Comparison of ENCODE assay signal across 7 mouse cellular contexts in the genomic region with DNA sequence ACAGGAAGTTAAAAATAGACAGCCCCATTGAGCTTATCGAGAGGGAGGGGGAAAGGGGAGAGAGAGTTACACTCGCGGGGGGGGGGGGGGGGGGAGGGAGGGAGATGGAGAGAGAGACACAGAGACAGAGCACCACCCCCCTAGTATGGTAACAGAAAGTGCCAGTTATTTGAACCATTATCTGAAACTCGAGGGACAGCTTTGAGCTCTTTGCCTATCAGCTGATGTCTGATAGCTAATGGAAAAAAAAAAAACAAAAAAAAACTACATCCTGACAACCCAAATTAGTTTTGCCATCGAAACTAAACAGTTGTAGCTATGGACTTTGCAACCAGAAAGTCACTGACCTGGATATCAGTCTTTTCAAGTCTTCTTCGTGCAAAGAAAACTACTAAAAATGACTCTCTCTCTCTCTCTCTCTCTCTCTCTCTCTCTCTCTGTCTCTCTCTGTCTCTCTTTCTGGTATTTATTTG. TPM values are rescaled to one million over a fixed set of nuclear protein-coding genes. Genes with fewer than 3 reads are reported as not detected.
A peak's percentile ranks its signal among the peaks of the same experiment; 100 is the strongest.
DNase-seq lines count a peak whose midpoint lies in the region; ATAC-seq lines count a peak whose summit lies in the region.

Ccdc141 (minus strand) TSS at position 4 of the 473 bp plus-strand sequence.

- whole genome bisulfite sequencing in forebrain, embryonic 14.5 days, result 12% methylated on average over 6 of the region's 6 CpGs
- 6% methylated on average over 6 of the region's 6 CpGs for WGBS in intestine, embryonic 14.5 days

- peak; percentile 21 for DNase-seq in retina, embryonic 14.5 days (ENCODE audit: low spot score)
- DNase-seq in retina, postnatal 1 day, result no peak
- no peak for DNase-seq in forebrain, embryonic 14.5 days (ENCODE audit: low spot score)
- DNase-seq in intestine, embryonic 14.5 days (ENCODE audit: low spot score), result no peak
- no peak for DNase-seq in cerebellum, postnatal 14 days
- no peak for DNase-seq in urinary bladder, adult 18-20 months (ENCODE audit: low spot score in 2 of 2)

- no peaks in the 10 kb centered on the region for H3K36me3 ChIP-seq in forebrain, embryonic 14.5 days (ENCODE audit: control insufficient read depth, insufficient read depth, low read length)
- no peaks in the 10 kb centered on the region for H3K36me3 ChIP-seq in intestine, embryonic 14.5 days (ENCODE audit: control insufficient read depth, insufficient read depth, low read length)

- peak within 1 kb of the TSS; percentile 31 for H3K4me3 ChIP-seq in forebrain, embryonic 14.5 days (ENCODE audit: low read depth, low read length)
- peak within 1 kb of the TSS; percentile 51 for H3K4me3 ChIP-seq in intestine, embryonic 14.5 days (ENCODE audit: low read depth, low read length)

- H3K4me1 ChIP-seq in forebrain, embryonic 14.5 days (ENCODE audit: control insufficient read depth, insufficient read depth, low read length), result peaks cover 16% of the 10 kb centered on the region; the same call in 1 of the 2 replicates
- H3K4me1 ChIP-seq in intestine, embryonic 14.5 days (replicated peaks; ENCODE audit: control insufficient read depth, insufficient read depth, low read length), result peaks cover 30% of the 10 kb centered on the region

- ATAC-seq in forebrain, embryonic 14.5 days, result no peak
- no peak for ATAC-seq in intestine, embryonic 14.5 days (replicated peaks; ENCODE audit: low FRiP score, low TSS enrichment, low read depth)
- ATAC-seq in megakaryocyte-erythroid progenitor cell, adult 5-6 weeks (replicated peaks; ENCODE audit: low FRiP score, low TSS enrichment, poor library complexity, severe bottlenecking), result peak; percentile 61

- H3K27ac ChIP-seq in forebrain, embryonic 14.5 days (ENCODE audit: low read depth, low read length), result no peak within 1 kb of the TSS
- peak within 1 kb of the TSS; percentile 69 for H3K27ac ChIP-seq in intestine, embryonic 14.5 days (ENCODE audit: low read depth)

- H3K27me3 ChIP-seq in forebrain, embryonic 14.5 days (replicated peaks; ENCODE audit: control insufficient read depth, insufficient read depth, low read length), result no peaks in the 10 kb centered on the region
- H3K27me3 ChIP-seq in intestine, embryonic 14.5 days (replicated peaks; ENCODE audit: control insufficient read depth, insufficient read depth, low read length), result no peaks in the 10 kb centered on the region

- peak within 1 kb of the TSS; percentile 67 for H3K4me2 ChIP-seq in forebrain, embryonic 14.5 days (ENCODE audit: low read length)
- peak within 1 kb of the TSS; percentile 92 for H3K4me2 ChIP-seq in intestine, embryonic 14.5 days (ENCODE audit: low read length)

- H3K9me3 ChIP-seq in forebrain, embryonic 14.5 days (replicated peaks; ENCODE audit: control insufficient read depth, low read length), result no peaks in the 10 kb centered on the region
- no peaks in the 10 kb centered on the region for H3K9me3 ChIP-seq in intestine, embryonic 14.5 days (ENCODE audit: control insufficient read depth, low read length)

- peak within 1 kb of the TSS; percentile 48 for H3K9ac ChIP-seq in forebrain, embryonic 14.5 days (ENCODE audit: low read length)
- peak within 1 kb of the TSS; percentile 57 for H3K9ac ChIP-seq in intestine, embryonic 14.5 days (ENCODE audit: low read length)

RNA-seq across cellular contexts. Expression of gene Ccdc141, which starts in this region (rescaled TPM):
- polyA plus RNA-seq in forebrain, embryonic 14.5 days (2014; fragmentation: Nextera tagmentation; extraction: Ambion mirVana), result 4.3 and 5.1 TPM in 2 replicates
- polyA plus RNA-seq in intestine, embryonic 14.5 days (2014; fragmentation: Nextera tagmentation; extraction: Ambion mirVana), result 7.2 and 7.4 TPM in 2 replicates
- 0.48 and 3.9 TPM in 2 replicates for total RNA-seq in megakaryocyte-erythroid progenitor cell, adult 5-6 weeks (2014; fragmentation: Nextera tagmentation)
- total RNA-seq in megakaryocyte-erythroid progenitor cell, adult 5-6 weeks (2017), result 0.47 and 0.88 TPM in 2 replicates
